Mouse (Mus musculus): Measurements from ENCODE around the gene Plcb4.

DNA sequence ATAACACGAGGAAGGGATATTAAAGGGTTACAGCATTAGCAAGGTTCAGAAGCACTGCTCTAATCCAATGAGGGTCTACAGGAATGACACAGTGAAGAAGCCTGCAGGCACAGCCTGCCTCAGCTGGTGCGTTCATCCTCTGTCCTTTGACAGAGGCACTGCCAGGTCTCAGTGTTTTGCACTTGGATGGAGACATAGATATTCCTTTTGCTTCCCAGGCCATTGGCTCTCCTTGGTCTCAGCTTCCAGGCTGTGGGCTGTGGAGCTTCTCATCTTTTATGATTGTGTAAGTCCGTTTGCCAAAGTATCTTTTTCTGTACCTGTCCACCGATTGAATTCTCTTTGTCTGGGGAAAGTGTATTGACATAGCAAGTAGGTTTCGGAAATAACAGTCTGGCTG lies 177.1 kb downstream of the Plcb4 start:
- TF ChIP-seq POLR2A (IDR thresholded peaks at IDR 0.05; ENCODE audit: low read depth, low read length) (no peak), CTCF (conservative IDR thresholded peaks at IDR 0.05; ENCODE audit: insufficient read depth, insufficient read length, low read depth, low read length) (no peak)
